Mouse (Mus musculus) spleen, adult 2 months (tissue): ENCODE results near the gene Mapk8ip2. TPM values are rescaled to one million over a fixed set of nuclear protein-coding genes. Genes with fewer than 3 reads are reported as not detected.

Experiments
- DNase-seq, 2 experiments: peaks; one replicate each; pipeline versions ENCODE4 v3.0.0 to v3.0.0-alpha.2; 2012 to 2021; ENCODE audit warnings: low spot score in 2 of 2, low read depth in 1 of 2
- H3K27ac ChIP-seq: fragments of 200-500 bp; 2 replicates; pipeline ENCODE4 v1.5.1; 2012; ENCODE audit warnings: low read length, inconsistent platforms; ENCODE audit not compliant: insufficient read depth
- H3K27me3 ChIP-seq: fragments of 200-500 bp; 2 replicates; pipeline ENCODE4 v1.6.1; 2012; ENCODE audit warnings: mild to moderate bottlenecking, moderate library complexity, low read length, inconsistent platforms; ENCODE audit not compliant: control insufficient read depth, insufficient read depth
- H3K36me3 ChIP-seq: fragments of 200-500 bp; 2 replicates; pipeline ENCODE4 v1.6.1; 2012; ENCODE audit warnings: mild to moderate bottlenecking, low read length, inconsistent platforms; ENCODE audit not compliant: control insufficient read depth, insufficient read depth
- H3K4me1 ChIP-seq: fragments of 200-500 bp; 2 replicates; pipeline ENCODE4 v1.6.1; 2011; ENCODE audit warnings: inconsistent platforms; ENCODE audit not compliant: control insufficient read depth, insufficient read depth, insufficient read length
- H3K4me3 ChIP-seq: fragments of 200-500 bp; 2 replicates; pipeline ENCODE4 v1.5.1; 2011; ENCODE audit warnings: mild to moderate bottlenecking, inconsistent platforms; ENCODE audit not compliant: insufficient read depth, insufficient read length; ENCODE audit errors: extremely low read depth
- CTCF ChIP-seq: fragments of 200-500 bp; IDR thresholded peaks from 2 replicates; pipeline ENCODE4 v1.5.1; 2011; ENCODE audit warnings: mild to moderate bottlenecking, inconsistent platforms; ENCODE audit not compliant: insufficient read depth, insufficient read length, insufficient replicate concordance; ENCODE audit errors: extremely low read depth
- POLR2A ChIP-seq: fragments of 200-500 bp; IDR thresholded peaks from 2 replicates; pipeline ENCODE4 v1.6.1; 2011; ENCODE audit warnings: low read depth, low read length, inconsistent platforms
- WGBS: fragments of 180-500 bp; shearing (Covaris S2); methylation state at CpG from one replicate; pipeline ENCODE4 v1.1.7; 2018; 5-methylcytosine and 5-hydroxymethylcytosine counted together
- polyA plus RNA-seq: library from polyadenylated mRNA; depleted of rRNA; stranded (reverse); fragments of >200 nt; gene quantifications from 2 replicates; pipeline ENCODE4 v1.2.3, GENCODE M21; 2012

The Mapk8ip2 gene
- polyA plus RNA-seq, 1 experiment: 0.02 TPM

DNA sequence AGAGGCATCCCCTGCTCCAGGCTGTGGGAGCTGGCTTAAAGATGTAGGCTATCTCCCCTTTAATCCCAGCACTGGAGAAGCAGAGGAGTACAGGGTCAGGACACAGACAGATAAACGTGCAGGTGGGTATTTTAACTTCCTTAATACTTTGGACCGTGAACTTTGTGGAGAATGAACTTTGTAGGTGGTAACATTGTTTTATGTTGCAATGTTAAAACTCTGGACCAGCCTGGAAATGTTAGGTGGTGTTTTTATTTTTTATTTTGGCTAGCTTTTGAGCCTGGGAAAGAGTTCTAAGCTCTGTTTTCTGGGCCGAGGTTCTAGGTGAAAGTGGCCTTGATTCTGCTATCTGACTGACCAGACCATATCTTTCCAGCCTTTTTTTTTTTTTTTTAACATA, 22.4 kb upstream of the Mapk8ip2 start:
- no peak overlapping the region for H3K27ac ChIP-seq

GRCm38 (mm10) chr15:89431806-89432205, 21.9 kb upstream of the Mapk8ip2 start:
- Histone ChIP-seq H3K27ac (no peak overlapping the region), H3K27me3 (no peaks in the 10 kb centered on the region), H3K4me1 (peaks cover 7% of the 10 kb centered on the region), H3K4me3 (no peak overlapping the region), H3K36me3 (peaks cover 5% of the 10 kb centered on the region)
- TF ChIP-seq CTCF: no peak
- no peak for TF ChIP-seq POLR2A
- 93% methylated on average over 6 of the region's 6 CpGs for WGBS
- DNase-seq: no peak

More for the DNA sequence above, 22.4 kb upstream of the Mapk8ip2 start:
- 73% methylated on average over 3 of the region's 3 CpGs for WGBS
- H3K4me1 ChIP-seq: peaks cover 7% of the 10 kb centered on the region
- TF ChIP-seq CTCF: no peak
- no peak for TF ChIP-seq POLR2A
- H3K4me3 ChIP-seq: no peak overlapping the region
- no peaks in the 10 kb centered on the region for H3K27me3 ChIP-seq
- DNase-seq: no peak
- peaks cover 9% of the 10 kb centered on the region for H3K36me3 ChIP-seq

- Histone ChIP-seq H3K4me1 (peaks cover 7% of the 10 kb centered on the region), H3K4me3 (no peak overlapping the region), H3K36me3 (no peaks in the 10 kb centered on the region; the same call in 1 of the 2 replicates), H3K27ac (no peak overlapping the region), H3K27me3 (no peaks in the 10 kb centered on the region)
- no peak for TF ChIP-seq POLR2A
- no peak for TF ChIP-seq CTCF
- 86% methylated on average over 4 of the region's 4 CpGs for WGBS
- DNase-seq: no peak
Observed at GRCm38 (mm10) chr15:89432946-89433345, 20.8 kb upstream of the Mapk8ip2 start.

GRCm38 (mm10) chr15:89434136-89434535, 19.6 kb upstream of the Mapk8ip2 start:
- TF ChIP-seq POLR2A (no peak), CTCF (no peak)
- WGBS: 89% methylated on average over 3 of the region's 3 CpGs

GRCm38 (mm10) chr15:89435878-89436277, 17.8 kb upstream of the Mapk8ip2 start:
- no peak overlapping the region for H3K4me3 ChIP-seq
- no peak for TF ChIP-seq CTCF
- TF ChIP-seq POLR2A: no peak

More at GRCm38 (mm10) chr15:89434136-89434535, 19.6 kb upstream of the Mapk8ip2 start:
- H3K4me1 ChIP-seq: peaks cover 3% of the 10 kb centered on the region; the same call in 1 of the 2 replicates
- H3K4me3 ChIP-seq: no peak overlapping the region
- no peaks in the 10 kb centered on the region for H3K27me3 ChIP-seq
- DNase-seq: no peak
- H3K27ac ChIP-seq: no peak overlapping the region
- H3K36me3 ChIP-seq: no peaks in the 10 kb centered on the region; the same call in 1 of the 2 replicates

GRCm38 (mm10) chr15:89442486-89443070, 11.1 kb upstream of the Mapk8ip2 start:
- DNase-seq: no peak
- Histone ChIP-seq H3K4me1 (no peaks in the 10 kb centered on the region), H3K27me3 (no peaks in the 10 kb centered on the region), H3K36me3 (no peaks in the 10 kb centered on the region), H3K27ac (no peak overlapping the region), H3K4me3 (no peak overlapping the region)
- TF ChIP-seq CTCF (no peak), POLR2A (no peak)
- 58% methylated on average over 8 of the region's 8 CpGs for WGBS

More at GRCm38 (mm10) chr15:89435878-89436277, 17.8 kb upstream of the Mapk8ip2 start:
- WGBS: 88% methylated on average over 5 of the region's 5 CpGs
- Histone ChIP-seq H3K27ac (no peak overlapping the region), H3K36me3 (no peaks in the 10 kb centered on the region; the same call in 1 of the 2 replicates), H3K4me1 (peaks cover under 1% of the 10 kb centered on the region; the same call in 1 of the 2 replicates), H3K27me3 (no peaks in the 10 kb centered on the region)
- DNase-seq: no peak
